In the genomic region with DNA sequence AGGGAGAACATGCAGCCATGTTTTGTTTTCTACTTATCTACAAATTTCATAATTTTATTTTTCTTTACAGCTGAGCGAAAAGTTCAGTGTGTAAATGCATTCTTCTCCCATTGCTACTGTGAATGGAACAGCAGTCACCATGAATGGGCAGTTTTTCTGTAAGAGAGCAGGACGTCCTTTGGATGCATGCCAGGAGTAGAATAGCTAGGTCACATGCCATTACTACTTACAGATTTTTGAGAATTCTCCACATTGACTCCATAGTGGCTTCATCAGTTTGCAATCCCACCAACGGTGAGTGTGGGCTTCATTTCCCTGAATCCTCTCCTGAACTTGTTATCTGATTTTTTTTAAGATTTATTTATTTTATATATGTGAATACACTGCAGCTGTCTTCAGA, we compare ENCODE assay signal across 39 mouse cellular contexts. TPM values are rescaled to one million over a fixed set of nuclear protein-coding genes. Genes with fewer than 3 reads are reported as not detected.
"Had no signal": no experiment of that assay in that cellular context is flagged by ENCODE, and none has a peak within 500 bp of the region (broad histone marks: within the 10 kb centered on the region; RNA-seq: fewer than 3 reads in every experiment).

No protein-coding gene starts in this region.

- DNase-seq: gastrocnemius, adult 2 months; gastrocnemius, postnatal 10 days; gastrocnemius, postnatal 25 days; heart, adult 18-20 months; heart, postnatal 10 days; heart, postnatal 4 days; kidney, adult 11 months; kidney, adult 2 months; kidney, adult 9 months; kidney, postnatal 10 days; kidney, postnatal 25 days; kidney, postnatal 4 days; liver had no signal

- H3K4me2 ChIP-seq: heart, embryonic 12.5 days; hindbrain, embryonic 13.5 days; hindbrain, embryonic 15.5 days; kidney, embryonic 15.5 days; limb, embryonic 12.5 days; liver, embryonic 11.5 days had no signal

- H3K27ac ChIP-seq: gastrocnemius, adult 2 months; heart, embryonic 10.5 days; hindbrain, embryonic 10.5 days; hindbrain, embryonic 13.5 days; hindbrain, embryonic 15.5 days; hindbrain, postnatal 0 days; kidney, embryonic 15.5 days; layer of hippocampus, adult 2 months; left cerebral cortex, adult 2 months; limb, embryonic 10.5 days; limb, embryonic 12.5 days had no signal

- H3K9ac ChIP-seq: heart, embryonic 12.5 days; hindbrain, embryonic 13.5 days; hindbrain, embryonic 15.5 days; kidney, embryonic 15.5 days; limb, embryonic 12.5 days had no signal

- H3K27me3 ChIP-seq: heart, embryonic 12.5 days; hindbrain, embryonic 13.5 days; hindbrain, embryonic 15.5 days; kidney, embryonic 15.5 days; limb, embryonic 12.5 days had no signal

- H3K36me3 ChIP-seq: heart, embryonic 10.5 days; heart, embryonic 12.5 days; hindbrain, embryonic 10.5 days; hindbrain, embryonic 13.5 days; hindbrain, embryonic 15.5 days; kidney, embryonic 15.5 days; limb, embryonic 10.5 days; limb, embryonic 12.5 days had no signal

- H3K4me3 ChIP-seq: gastrocnemius, adult 2 months; heart, embryonic 10.5 days; heart, embryonic 12.5 days; hindbrain, embryonic 10.5 days; hindbrain, embryonic 13.5 days; hindbrain, embryonic 15.5 days; kidney, embryonic 15.5 days; layer of hippocampus, adult 2 months; left cerebral cortex, adult 2 months; limb, embryonic 10.5 days; limb, embryonic 12.5 days had no signal

- ATAC-seq: hindbrain, postnatal 0 days; intestine, embryonic 16.5 days had no signal

- H3K4me1 ChIP-seq: heart, embryonic 10.5 days; heart, embryonic 12.5 days; hindbrain, embryonic 10.5 days; hindbrain, embryonic 13.5 days; hindbrain, embryonic 15.5 days; kidney, embryonic 15.5 days; limb, embryonic 10.5 days; limb, embryonic 12.5 days had no signal

- H3K9me3 ChIP-seq: heart, embryonic 10.5 days; heart, embryonic 12.5 days; hindbrain, embryonic 10.5 days; hindbrain, embryonic 15.5 days; kidney, embryonic 15.5 days; limb, embryonic 10.5 days; limb, embryonic 12.5 days had no signal

RNA-seq across cellular contexts. Expression of a gene that starts 54.5 kb away (rescaled TPM):
- total RNA-seq: gastrocnemius, adult 2 months; gastrocnemius, postnatal 10 days; gastrocnemius, postnatal 25 days; gastrocnemius, postnatal 4 days; granulocyte monocyte progenitor cell, adult 5-6 weeks; heart, adult 18-20 months; heart, adult 8-10 months; heart, postnatal 10 days; heart, postnatal 25 days; heart, postnatal 4 days; hindbrain, postnatal 0 days; layer of hippocampus, adult 2 months; layer of hippocampus, postnatal 10 days; layer of hippocampus, postnatal 25 days; left cerebral cortex, adult 2 months; left cerebral cortex, postnatal 14 days; left cerebral cortex, postnatal 36 days had no signal
- polyA plus RNA-seq: frontal cortex, adult 2 months; heart, embryonic 10.5 days; heart, embryonic 12.5 days; heart, embryonic 14.5 days; heart, embryonic 16.5 days; hindbrain, embryonic 10.5 days; hindbrain, embryonic 13.5 days; hindbrain, embryonic 15.5 days; hindbrain, postnatal 0 days; intestine, embryonic 14.5 days; intestine, embryonic 16.5 days; kidney, adult 2 months; kidney, embryonic 15.5 days; limb, embryonic 10.5 days; limb, embryonic 12.5 days; limb, embryonic 14.5 days; liver, embryonic 11.5 days had no signal
